Mouse (Mus musculus) CH12.LX (cell line): Measurements from ENCODE around the gene Kctd20.

Experiments used
- CTCF ChIP-seq, 2 experiments: IDR thresholded peaks in 1 of 2; conservative IDR thresholded peaks in 1 of 2; 2 replicates each; pipeline ENCODE4 v1.5.1; 2011 to 2012; ENCODE audit warnings: low read depth in 2 of 2, low read length in 2 of 2, improper control_type of control experiment in 1 of 2, inconsistent platforms in 1 of 2, mild to moderate bottlenecking in 1 of 2, moderate library complexity in 1 of 2
- EP300 ChIP-seq: IDR thresholded peaks from 2 replicates; pipeline ENCODE4 v1.6.1; 2011; ENCODE audit warnings: low read length, improper control_type of control experiment
- NRF1 ChIP-seq: IDR thresholded peaks from 2 replicates; pipeline ENCODE4 v1.6.1; 2014; ENCODE audit warnings: low read depth, mild to moderate bottlenecking, inconsistent platforms, low read length, improper control_type of control experiment, moderate library complexity
- POLR2A ChIP-seq: IDR thresholded peaks from 2 replicates; pipeline ENCODE4 v1.6.1; 2011; ENCODE audit warnings: low read depth, mild to moderate bottlenecking, improper control_type of control experiment, low read length

- TF ChIP-seq POLR2A (no peak), EP300 (no peak), NRF1 (no peak), CTCF (conservative IDR thresholded peaks at IDR 0.05 in 1 of 2, IDR thresholded peaks at IDR 0.05 in 1 of 2; ENCODE audit: low read depth in 2 of 2, low read length in 2 of 2) (no peak)
These were observed 7.3 kb upstream of the Kctd20 start for GRCm38 (mm10) chr17:28944481-28944880.
